Mouse (Mus musculus) MEL (cell line): ENCODE results near the gene Snx12.

ENCODE experiments used
- CTCF ChIP-seq, 3 experiments: IDR thresholded peaks in 2 of 3; conservative IDR thresholded peaks in 1 of 3; 2 replicates each; pipeline ENCODE4 v1.5.1; 2011 to 2012; ENCODE audit warnings: low read length in 3 of 3, low read depth in 2 of 3, mild to moderate bottlenecking in 2 of 3, improper control_type of control experiment in 1 of 3, inconsistent platforms in 1 of 3, mixed read lengths in 1 of 3, moderate library complexity in 1 of 3; ENCODE audit not compliant: control insufficient read depth in 1 of 3, insufficient read depth in 1 of 3, poor library complexity in 1 of 3, severe bottlenecking in 1 of 3
- E2F4 ChIP-seq: IDR thresholded peaks from 2 replicates; pipeline ENCODE4 v1.6.1; 2011; ENCODE audit warnings: low read depth, low read length, improper control_type of control experiment, borderline replicate concordance
- GABPA ChIP-seq: IDR thresholded peaks from 2 replicates; pipeline ENCODE4 v1.6.1; 2012; ENCODE audit warnings: low read depth, mild to moderate bottlenecking, inconsistent platforms, low read length, improper control_type of control experiment, moderate library complexity
- MAX ChIP-seq: IDR thresholded peaks from 2 replicates; pipeline ENCODE4 v1.6.1; 2011; ENCODE audit warnings: low read length, improper control_type of control experiment
- MAZ ChIP-seq: IDR thresholded peaks from 2 replicates; pipeline ENCODE4 v1.6.1; 2012; ENCODE audit warnings: low read depth, mild to moderate bottlenecking, inconsistent platforms, low read length, improper control_type of control experiment
- MYC ChIP-seq: IDR thresholded peaks from 2 replicates; pipeline ENCODE4 v1.6.1; 2011; ENCODE audit warnings: low read depth, mild to moderate bottlenecking, low read length, improper control_type of control experiment, moderate library complexity
- POLR2A ChIP-seq, 2 experiments: IDR thresholded peaks; 2 replicates each; pipeline ENCODE4 v1.6.1; 2011 to 2012; ENCODE audit warnings: low read length in 2 of 2, mild to moderate bottlenecking in 2 of 2, control low read depth in 1 of 2, improper control_type of control experiment in 1 of 2, low read depth in 1 of 2, moderate library complexity in 1 of 2; ENCODE audit not compliant: control insufficient read depth in 1 of 2, insufficient read depth in 1 of 2, poor library complexity in 1 of 2
- RCOR1 ChIP-seq: IDR thresholded peaks from 2 replicates; pipeline ENCODE4 v1.6.1; 2012; ENCODE audit warnings: low read depth, mild to moderate bottlenecking, inconsistent platforms, low read length, improper control_type of control experiment
- TCF12 ChIP-seq: IDR thresholded peaks from 2 replicates; pipeline ENCODE4 v1.6.1; 2014; ENCODE audit warnings: low read depth, mild to moderate bottlenecking, inconsistent platforms, low read length, improper control_type of control experiment, moderate library complexity
- USF1 ChIP-seq: IDR thresholded peaks from 2 replicates; pipeline ENCODE4 v1.6.1; 2014; ENCODE audit warnings: low read depth, mild to moderate bottlenecking, inconsistent platforms, low read length, improper control_type of control experiment, moderate library complexity
- USF2 ChIP-seq, 2 experiments: IDR thresholded peaks; 2 replicates each; pipeline ENCODE4 v1.6.1; 2011 to 2012; ENCODE audit warnings: improper control_type of control experiment in 2 of 2, low read length in 2 of 2, borderline replicate concordance in 1 of 2, inconsistent platforms in 1 of 2, low read depth in 1 of 2, mild to moderate bottlenecking in 1 of 2; ENCODE audit not compliant: insufficient read depth in 1 of 2
- ZC3H11A ChIP-seq: IDR thresholded peaks from 2 replicates; pipeline ENCODE4 v1.6.1; 2012; ENCODE audit warnings: low read depth, mild to moderate bottlenecking, inconsistent platforms, low read length, improper control_type of control experiment

- TF ChIP-seq USF2 (IDR thresholded peaks at IDR 0.05; ENCODE audit: borderline replicate concordance in 1 of 2, insufficient read depth in 1 of 2, low read depth in 1 of 2, low read length in 2 of 2) (no peak), CTCF (IDR thresholded peaks at IDR 0.05 in 2 of 3, conservative IDR thresholded peaks at IDR 0.05 in 1 of 3; ENCODE audit: control insufficient read depth in 1 of 3, insufficient read depth in 1 of 3, low read depth in 2 of 3, low read length in 3 of 3, poor library complexity in 1 of 3, severe bottlenecking in 1 of 3) (no peak), ZC3H11A (no peak), MAX (no peak), E2F4 (no peak), MAZ (no peak), MYC (no peak), RCOR1 (no peak), POLR2A (IDR thresholded peaks at IDR 0.05; ENCODE audit: control insufficient read depth in 1 of 2, insufficient read depth in 1 of 2, low read depth in 1 of 2, low read length in 2 of 2, poor library complexity in 1 of 2) (no peak), USF1 (no peak), TCF12 (no peak), GABPA (no peak)
Measured at GRCm38 (mm10) chrX:101168425-101168824, 53.9 kb downstream of the Snx12 start.
